Mouse (Mus musculus): ENCODE measurements around the gene Nhsl2.

- TF ChIP-seq CTCF (IDR thresholded peaks at IDR 0.05; ENCODE audit: insufficient read depth, low read depth, low read length) (no peak), POLR2A (IDR thresholded peaks at IDR 0.05; ENCODE audit: insufficient read depth, low read depth, low read length) (no peak)
Measured at GRCm38 (mm10) chrX:102019471-102020240, 170.5 kb downstream of the Nhsl2 start.
